In the genomic region with DNA sequence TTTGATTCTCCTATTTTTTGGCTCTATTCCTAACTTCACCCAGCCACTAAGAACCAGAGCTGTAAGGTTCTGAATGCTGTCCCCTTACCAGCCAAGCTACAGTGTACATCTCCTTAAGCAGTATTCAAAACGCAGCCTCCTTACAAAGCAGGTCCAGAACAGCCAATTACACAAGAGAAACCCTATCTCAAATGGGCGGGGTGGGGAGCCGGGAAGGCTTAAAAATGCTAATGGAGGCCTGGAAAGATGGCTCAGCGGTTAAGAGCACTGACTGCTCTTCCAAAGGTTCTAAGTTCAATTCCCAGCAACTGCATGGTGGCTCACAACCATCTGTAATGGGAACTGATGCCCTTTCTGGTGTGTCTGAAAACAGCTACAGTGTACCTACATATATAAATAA, we compare ENCODE assay signal across 27 mouse cellular contexts. TPM values are rescaled to one million over a fixed set of nuclear protein-coding genes. Genes with fewer than 3 reads are reported as not detected.
"Had no signal": no experiment of that assay in that cellular context is flagged by ENCODE, and none has a peak within 500 bp of the region (broad histone marks: within the 10 kb centered on the region; RNA-seq: fewer than 3 reads in every experiment).

No protein-coding gene starts in this region.

- H3K27ac ChIP-seq: kidney, postnatal 0 days; layer of hippocampus, adult 2 months; limb, embryonic 12.5 days; limb, embryonic 15.5 days; liver, embryonic 14.5 days; lung, embryonic 15.5 days; midbrain, embryonic 10.5 days; midbrain, embryonic 13.5 days; neural tube, embryonic 13.5 days; stomach, embryonic 15.5 days had no signal

- H3K4me3 ChIP-seq: layer of hippocampus, adult 2 months; limb, embryonic 12.5 days; limb, embryonic 15.5 days; lung, embryonic 15.5 days; megakaryocyte, embryonic 14.5 days; midbrain, embryonic 10.5 days; midbrain, embryonic 13.5 days; myocyte; neural tube, embryonic 13.5 days; stomach, embryonic 15.5 days had no signal

- H3K27me3 ChIP-seq: limb, embryonic 12.5 days; limb, embryonic 15.5 days; lung, embryonic 15.5 days; megakaryocyte, embryonic 14.5 days; midbrain, embryonic 13.5 days; neural tube, embryonic 13.5 days; stomach, embryonic 15.5 days had no signal

- H3K36me3 ChIP-seq: limb, embryonic 12.5 days; limb, embryonic 15.5 days; lung, embryonic 15.5 days; midbrain, embryonic 10.5 days; midbrain, embryonic 13.5 days; neural tube, embryonic 13.5 days; stomach, embryonic 15.5 days had no signal

- H3K4me1 ChIP-seq: limb, embryonic 12.5 days; limb, embryonic 15.5 days; stomach, embryonic 15.5 days had no signal

- DNase-seq: kidney, adult 2 months; kidney, postnatal 25 days; left cerebral cortex, postnatal 4 days; lung, adult 18-20 months; lung, postnatal 10 days; lung, postnatal 36 days; retina, postnatal 1 day; right cerebral cortex, postnatal 25 days; spleen, adult 18-20 months; thymus, postnatal 25 days had no signal

- H3K4me2 ChIP-seq: limb, embryonic 12.5 days; limb, embryonic 15.5 days; lung, embryonic 15.5 days; midbrain, embryonic 13.5 days; neural tube, embryonic 13.5 days; stomach, embryonic 15.5 days had no signal

- H3K9ac ChIP-seq: limb, embryonic 12.5 days; limb, embryonic 15.5 days; liver, embryonic 14.5 days; lung, embryonic 15.5 days; midbrain, embryonic 13.5 days; neural tube, embryonic 13.5 days; stomach, embryonic 15.5 days had no signal

- ATAC-seq: midbrain, embryonic 13.5 days; midbrain, embryonic 16.5 days had no signal

- H3K9me3 ChIP-seq: limb, embryonic 12.5 days; limb, embryonic 15.5 days; lung, embryonic 15.5 days; megakaryocyte, embryonic 14.5 days; midbrain, embryonic 10.5 days; midbrain, embryonic 13.5 days; neural tube, embryonic 13.5 days; stomach, embryonic 15.5 days had no signal

RNA-seq across cellular contexts. Expression of gene Rnf225, which starts 32.5 kb away (rescaled TPM):
- total RNA-seq: monocyte, adult 5-6 weeks had no signal

RNA-seq across cellular contexts. Expression of gene Slc27a5, which starts 38.3 kb away (rescaled TPM):
- total RNA-seq: layer of hippocampus, postnatal 10 days; left cerebral cortex, postnatal 14 days; monocyte, adult 5-6 weeks had no signal
- polyA plus RNA-seq: kidney, embryonic 14.5 days; limb, embryonic 12.5 days; lung, embryonic 15.5 days; myocyte had no signal
